Mouse (Mus musculus): ENCODE measurements around the gene Frs2. TPM values are rescaled to one million over a fixed set of nuclear protein-coding genes. Genes with fewer than 3 reads are reported as not detected.

The Frs2 gene
- polyA plus RNA-seq, 1 experiment: 4.4 TPM

- no peaks in the 10 kb centered on the region for H3K27me3 ChIP-seq (ENCODE audit: control insufficient read depth, insufficient read depth, low read length)
- TF ChIP-seq POLR2A (IDR thresholded peaks at IDR 0.05; ENCODE audit: low read depth, low read length) (no peak), CTCF (IDR thresholded peaks at IDR 0.05; ENCODE audit: extremely low read depth, insufficient read length, insufficient replicate concordance, low read depth, low read length) (no peak)
These were observed 42.1 kb downstream of the Frs2 start for GRCm38 (mm10) chr10:117106244-117106643.

GRCm38 (mm10) chr10:117105015-117105414 is 43.3 kb downstream of the Frs2 start:
- H3K27ac ChIP-seq (ENCODE audit: insufficient read depth, low read depth, low read length): no peak overlapping the region
- H3K36me3 ChIP-seq (ENCODE audit: control insufficient read depth, insufficient read depth, low read length): peaks cover 2% of the 10 kb centered on the region; the same call in 1 of the 2 replicates
- no peaks in the 10 kb centered on the region for H3K27me3 ChIP-seq (ENCODE audit: control insufficient read depth, insufficient read depth, low read length)
- peaks cover 5% of the 10 kb centered on the region; the same call in 1 of the 2 replicates for H3K4me1 ChIP-seq (ENCODE audit: control insufficient read depth, insufficient read depth, insufficient read length, low read length)
- no peak overlapping the region for H3K4me3 ChIP-seq (ENCODE audit: low read depth, low read length)
- TF ChIP-seq POLR2A (IDR thresholded peaks at IDR 0.05; ENCODE audit: low read depth, low read length) (no peak), CTCF (IDR thresholded peaks at IDR 0.05; ENCODE audit: extremely low read depth, insufficient read length, insufficient replicate concordance, low read depth, low read length) (no peak)
- WGBS: 36% methylated on average over 4 of the region's 4 CpGs

More at GRCm38 (mm10) chr10:117106244-117106643, 42.1 kb downstream of the Frs2 start:
- WGBS: 43% methylated on average over 4 of the region's 4 CpGs
- Histone ChIP-seq H3K36me3 (ENCODE audit: control insufficient read depth, insufficient read depth, low read length) (no peaks in the 10 kb centered on the region), H3K4me3 (ENCODE audit: low read depth, low read length) (no peak overlapping the region), H3K27ac (ENCODE audit: insufficient read depth, low read depth, low read length) (no peak overlapping the region), H3K4me1 (ENCODE audit: control insufficient read depth, insufficient read depth, insufficient read length, low read length) (peaks cover 5% of the 10 kb centered on the region; the same call in 1 of the 2 replicates)

- peaks cover 3% of the 10 kb centered on the region; the same call in 1 of the 2 replicates for H3K36me3 ChIP-seq (ENCODE audit: control insufficient read depth, insufficient read depth, low read length)
- H3K27me3 ChIP-seq (ENCODE audit: control insufficient read depth, insufficient read depth, low read length): no peaks in the 10 kb centered on the region
- TF ChIP-seq POLR2A (IDR thresholded peaks at IDR 0.05; ENCODE audit: low read depth, low read length): no peak
- no peak for TF ChIP-seq CTCF (IDR thresholded peaks at IDR 0.05; ENCODE audit: extremely low read depth, insufficient read length, insufficient replicate concordance, low read depth, low read length)
- H3K4me1 ChIP-seq (ENCODE audit: control insufficient read depth, insufficient read depth, insufficient read length, low read length): peaks cover 5% of the 10 kb centered on the region; the same call in 1 of the 2 replicates
- no peak overlapping the region for H3K27ac ChIP-seq (ENCODE audit: insufficient read depth, low read depth, low read length)
- H3K4me3 ChIP-seq (ENCODE audit: low read depth, low read length): no peak overlapping the region
These were observed 44.3 kb downstream of the Frs2 start for GRCm38 (mm10) chr10:117103854-117104598.

GRCm38 (mm10) chr10:117100175-117100574 is 48.2 kb downstream of the Frs2 start:
- Histone ChIP-seq H3K36me3 (ENCODE audit: control insufficient read depth, insufficient read depth, low read length) (peaks cover 7% of the 10 kb centered on the region; the same call in 1 of the 2 replicates), H3K4me3 (ENCODE audit: low read depth, low read length) (no peak overlapping the region), H3K27me3 (ENCODE audit: control insufficient read depth, insufficient read depth, low read length) (no peaks in the 10 kb centered on the region), H3K27ac (ENCODE audit: insufficient read depth, low read depth, low read length) (no peak overlapping the region), H3K4me1 (ENCODE audit: control insufficient read depth, insufficient read depth, insufficient read length, low read length) (peaks cover 3% of the 10 kb centered on the region; the same call in 1 of the 2 replicates)
- TF ChIP-seq CTCF (IDR thresholded peaks at IDR 0.05; ENCODE audit: extremely low read depth, insufficient read length, insufficient replicate concordance, low read depth, low read length): no peak
- 80% methylated on average over 5 of the region's 5 CpGs for WGBS

- Histone ChIP-seq H3K27ac (ENCODE audit: insufficient read depth, low read depth, low read length) (no peak overlapping the region), H3K27me3 (ENCODE audit: control insufficient read depth, insufficient read depth, low read length) (no peaks in the 10 kb centered on the region), H3K36me3 (ENCODE audit: control insufficient read depth, insufficient read depth, low read length) (peaks cover 9% of the 10 kb centered on the region; the same call in 1 of the 2 replicates), H3K4me1 (ENCODE audit: control insufficient read depth, insufficient read depth, insufficient read length, low read length) (no peaks in the 10 kb centered on the region), H3K4me3 (ENCODE audit: low read depth, low read length) (no peak overlapping the region)
- TF ChIP-seq CTCF (IDR thresholded peaks at IDR 0.05; ENCODE audit: extremely low read depth, insufficient read length, insufficient replicate concordance, low read depth, low read length): no peak
- no peak for TF ChIP-seq POLR2A (IDR thresholded peaks at IDR 0.05; ENCODE audit: low read depth, low read length)
- WGBS: 70% methylated on average over 2 of the region's 2 CpGs
These were observed 51.1 kb downstream of the Frs2 start for GRCm38 (mm10) chr10:117097116-117097698.

- H3K27me3 ChIP-seq (ENCODE audit: control insufficient read depth, insufficient read depth, low read length): no peaks in the 10 kb centered on the region
These were observed 52.2 kb downstream of the Frs2 start for GRCm38 (mm10) chr10:117096096-117096495.

More at GRCm38 (mm10) chr10:117096096-117096495, 52.2 kb downstream of the Frs2 start:
- no peak overlapping the region for H3K4me3 ChIP-seq (ENCODE audit: low read depth, low read length)
- no peak overlapping the region for H3K27ac ChIP-seq (ENCODE audit: insufficient read depth, low read depth, low read length)
- H3K36me3 ChIP-seq (ENCODE audit: control insufficient read depth, insufficient read depth, low read length): peaks cover 9% of the 10 kb centered on the region; the same call in 1 of the 2 replicates
- no peaks in the 10 kb centered on the region for H3K4me1 ChIP-seq (ENCODE audit: control insufficient read depth, insufficient read depth, insufficient read length, low read length)
- WGBS: 87% methylated on average over 6 of the region's 6 CpGs
- TF ChIP-seq POLR2A (IDR thresholded peaks at IDR 0.05; ENCODE audit: low read depth, low read length) (no peak), CTCF (IDR thresholded peaks at IDR 0.05; ENCODE audit: extremely low read depth, insufficient read length, insufficient replicate concordance, low read depth, low read length) (no peak)

All from small intestine, adult 2 months (tissue).